Mouse (Mus musculus) brain, embryonic 14.5 days (tissue): ENCODE measurements around the gene Zdhhc17.

Source experiments
- CTCF ChIP-seq: fragments of 200-500 bp; IDR thresholded peaks from 2 replicates; pipeline ENCODE4 v1.5.1; 2012; ENCODE audit warnings: inconsistent platforms, mild to moderate bottlenecking, moderate library complexity, borderline replicate concordance; ENCODE audit not compliant: insufficient read depth, insufficient read length; ENCODE audit errors: extremely low read depth
- POLR2A ChIP-seq: fragments of 200-500 bp; IDR thresholded peaks from 2 replicates; pipeline ENCODE4 v1.6.1; 2012; ENCODE audit warnings: mild to moderate bottlenecking, inconsistent platforms, borderline replicate concordance; ENCODE audit not compliant: poor library complexity, insufficient read depth, insufficient read length, severe bottlenecking; ENCODE audit errors: extremely low read depth

- TF ChIP-seq CTCF (no peak), POLR2A (no peak)
These were observed 20.2 kb downstream of the Zdhhc17 start for GRCm38 (mm10) chr10:110989729-110990128.
